Mouse (Mus musculus) spleen, adult 2 months (tissue): Measurements from ENCODE around the gene Traf7.

ENCODE experiments used
- CTCF ChIP-seq: fragments of 200-500 bp; IDR thresholded peaks from 2 replicates; pipeline ENCODE4 v1.5.1; 2011; ENCODE audit warnings: mild to moderate bottlenecking, inconsistent platforms; ENCODE audit not compliant: insufficient read depth, insufficient read length, insufficient replicate concordance; ENCODE audit errors: extremely low read depth
- POLR2A ChIP-seq: fragments of 200-500 bp; IDR thresholded peaks from 2 replicates; pipeline ENCODE4 v1.6.1; 2011; ENCODE audit warnings: low read depth, low read length, inconsistent platforms

DNA sequence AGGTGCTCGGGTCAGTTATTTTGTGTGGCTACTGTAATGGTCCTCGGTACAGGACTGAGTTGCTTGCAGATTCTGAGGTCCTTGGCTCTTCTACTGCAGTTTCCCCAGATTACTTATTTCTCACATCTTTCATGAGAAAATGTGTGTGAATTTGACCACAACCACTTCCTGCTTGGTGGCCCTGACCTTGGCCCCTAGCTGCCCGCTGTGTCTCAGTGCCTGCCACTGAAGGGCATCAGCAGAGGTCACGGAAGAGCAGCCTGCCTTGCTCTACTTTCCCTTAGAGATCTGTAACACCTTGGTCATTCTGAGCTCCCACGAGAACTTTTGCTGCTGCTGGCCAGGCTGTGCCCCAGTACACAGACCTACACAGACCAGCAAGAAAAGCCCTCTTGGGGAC is 35.9 kb upstream of the Traf7 start:
- TF ChIP-seq CTCF: no peak
- no peak for TF ChIP-seq POLR2A
